Mouse (Mus musculus) C2C12 (cell line): Measurements from ENCODE around the gene Cfap73.

ENCODE experiments used
- CEBPB ChIP-seq: IDR thresholded peaks from one replicate; pipeline ENCODE4 v1.6.1; 2011; ENCODE audit warnings: low read depth, mild to moderate bottlenecking, control low read depth, moderate library complexity
- CTCF ChIP-seq: IDR thresholded peaks from one replicate; pipeline ENCODE4 v1.5.1; 2011; ENCODE audit not compliant: control insufficient read depth, insufficient read depth, insufficient read length
- MAX ChIP-seq: IDR thresholded peaks from one replicate; pipeline ENCODE4 v1.6.1; 2011; ENCODE audit warnings: mild to moderate bottlenecking, control low read depth
- MYOD1 ChIP-seq: IDR thresholded peaks from one replicate; pipeline ENCODE4 v1.6.1; 2011; ENCODE audit warnings: low read depth; ENCODE audit not compliant: control insufficient read depth, insufficient read length
- USF1 ChIP-seq: IDR thresholded peaks from one replicate; pipeline ENCODE4 v1.6.1; 2011; ENCODE audit warnings: low read depth, mild to moderate bottlenecking, control low read depth, moderate library complexity

- TF ChIP-seq CTCF (no peak), MAX (no peak), MYOD1 (no peak), USF1 (no peak), CEBPB (no peak)
Measured at GRCm38 (mm10) chr5:120634860-120635259, 825 bp upstream of the Cfap73 start.
